Mouse (Mus musculus): ENCODE data around the gene Actr3b. TPM values are rescaled to one million over a fixed set of nuclear protein-coding genes. Genes with fewer than 3 reads are reported as not detected.

Gene Actr3b
- polyA plus RNA-seq, 1 experiment from 2014 or later = 2.4 TPM

DNA sequence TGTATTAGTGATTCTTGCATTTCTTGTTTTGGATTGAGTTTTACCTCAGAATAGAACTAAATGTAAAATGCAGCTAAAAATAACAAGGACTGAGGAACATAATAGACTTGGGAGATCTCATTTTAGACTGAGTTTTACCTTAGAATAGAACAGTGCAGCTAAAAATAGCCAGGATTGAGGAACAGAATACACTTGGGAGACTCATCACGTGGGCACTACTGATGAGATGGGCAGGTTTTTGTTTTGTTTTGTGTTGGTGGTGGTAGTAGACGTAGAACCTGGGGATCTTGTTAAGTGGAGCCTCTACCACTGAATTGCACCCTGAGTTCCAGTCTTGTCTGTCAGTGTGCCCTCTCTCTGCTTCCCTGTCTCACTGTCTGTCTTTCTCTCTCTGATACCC, 2.1 kb downstream of the Actr3b start:
- no peaks in the 10 kb centered on the region for H3K9me3 ChIP-seq (ENCODE audit: control insufficient read depth, low read length)
- H3K4me1 ChIP-seq (replicated peaks; ENCODE audit: control insufficient read depth, insufficient read depth, low read length) = peaks cover 4% of the 10 kb centered on the region; the same call in 1 of the 2 replicates
- WGBS = 58% methylated on average over 2 of the region's 2 CpGs
- H3K4me2 ChIP-seq = no peak overlapping the region
- no peak overlapping the region for H3K27ac ChIP-seq (ENCODE audit: low read depth, low read length)
- H3K9ac ChIP-seq (ENCODE audit: low read depth, low read length) = no peak overlapping the region
- DNase-seq (ENCODE audit: low spot score) (no peak), ATAC-seq (replicated peaks; ENCODE audit: low FRiP score) (no peak)
- no peaks in the 10 kb centered on the region for H3K36me3 ChIP-seq (ENCODE audit: control insufficient read depth, insufficient read depth, low read length)
- H3K4me3 ChIP-seq (ENCODE audit: low read depth, low read length) = no peak overlapping the region
- H3K27me3 ChIP-seq (replicated peaks; ENCODE audit: control insufficient read depth, insufficient read depth, low read length) = 0 out of 2 replicates have a peak, but pooled peaks cover 4% of the 10 kb centered on the region

DNA sequence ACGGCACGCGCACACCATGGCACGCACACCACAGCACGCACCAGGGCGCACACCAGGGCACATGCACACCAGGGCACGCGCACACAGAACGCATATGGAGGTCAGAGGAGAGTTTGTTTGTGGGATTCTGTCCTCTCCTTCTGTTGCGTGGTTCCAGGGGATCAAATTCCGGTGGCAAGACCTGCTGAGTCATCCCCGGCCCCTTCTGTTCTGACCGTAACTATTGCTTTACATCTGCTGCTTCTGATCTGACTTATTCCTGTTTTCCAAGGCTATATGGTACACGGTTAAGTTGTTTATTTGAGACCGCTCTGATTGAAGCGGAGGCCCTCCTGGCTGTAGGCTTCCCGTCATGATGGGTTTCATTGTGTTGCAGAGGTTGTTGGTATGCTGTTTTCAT, 9.2 kb downstream of the Actr3b start:
- no peaks in the 10 kb centered on the region for H3K27me3 ChIP-seq (replicated peaks; ENCODE audit: control insufficient read depth, insufficient read depth, low read length)
- H3K9ac ChIP-seq (ENCODE audit: low read depth, low read length) = no peak overlapping the region
- 0 out of 2 replicates have a peak overlapping the region, but pooled peaks have one; percentile 8 for H3K4me3 ChIP-seq (ENCODE audit: low read depth, low read length)
- WGBS = 60% methylated on average over 17 of the region's 17 CpGs
- no peaks in the 10 kb centered on the region for H3K9me3 ChIP-seq (ENCODE audit: control insufficient read depth, low read length)
- no peaks in the 10 kb centered on the region for H3K36me3 ChIP-seq (ENCODE audit: control insufficient read depth, insufficient read depth, low read length)
- no peaks in the 10 kb centered on the region for H3K4me1 ChIP-seq (replicated peaks; ENCODE audit: control insufficient read depth, insufficient read depth, low read length)
- no peak overlapping the region for H3K27ac ChIP-seq (ENCODE audit: low read depth, low read length)
- ATAC-seq (replicated peaks; ENCODE audit: low FRiP score) (no peak), DNase-seq (ENCODE audit: low spot score) (no peak)
- H3K4me2 ChIP-seq = peak overlapping the region; percentile 43

DNA sequence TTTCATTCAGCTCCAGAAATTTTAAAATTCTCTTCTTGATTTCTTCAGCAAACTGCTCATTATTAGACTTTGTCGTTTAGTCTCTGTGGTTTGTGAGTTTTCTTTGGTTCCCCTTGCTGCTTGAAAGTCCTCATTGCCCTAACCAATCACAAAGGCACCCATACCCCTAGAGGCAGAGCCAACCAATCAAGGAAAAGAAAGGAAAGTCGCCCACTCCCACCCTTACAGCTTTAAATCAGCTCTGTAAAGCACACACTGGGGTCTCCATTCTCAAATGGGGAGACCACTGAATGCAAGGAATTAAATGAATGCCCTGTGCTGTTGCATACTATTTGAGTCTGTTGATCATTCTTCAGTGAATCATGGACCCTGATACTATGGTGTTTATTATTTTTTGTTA, 9.6 kb downstream of the Actr3b start:
- no peak overlapping the region for H3K9ac ChIP-seq (ENCODE audit: low read depth, low read length)
- H3K4me2 ChIP-seq = no peak overlapping the region; the same call in 1 of the 2 replicates
- H3K9me3 ChIP-seq (ENCODE audit: control insufficient read depth, low read length) = no peaks in the 10 kb centered on the region
- no peak for ATAC-seq (replicated peaks; ENCODE audit: low FRiP score)
- 41% methylated on average over 2 of the region's 2 CpGs for WGBS
- H3K27ac ChIP-seq (ENCODE audit: low read depth, low read length) = no peak overlapping the region
- H3K4me1 ChIP-seq (replicated peaks; ENCODE audit: control insufficient read depth, insufficient read depth, low read length) = no peaks in the 10 kb centered on the region
- H3K4me3 ChIP-seq (ENCODE audit: low read depth, low read length) = no peak overlapping the region
- DNase-seq (ENCODE audit: low spot score) = no peak
- H3K36me3 ChIP-seq (ENCODE audit: control insufficient read depth, insufficient read depth, low read length) = no peaks in the 10 kb centered on the region
- no peaks in the 10 kb centered on the region for H3K27me3 ChIP-seq (replicated peaks; ENCODE audit: control insufficient read depth, insufficient read depth, low read length)

DNA sequence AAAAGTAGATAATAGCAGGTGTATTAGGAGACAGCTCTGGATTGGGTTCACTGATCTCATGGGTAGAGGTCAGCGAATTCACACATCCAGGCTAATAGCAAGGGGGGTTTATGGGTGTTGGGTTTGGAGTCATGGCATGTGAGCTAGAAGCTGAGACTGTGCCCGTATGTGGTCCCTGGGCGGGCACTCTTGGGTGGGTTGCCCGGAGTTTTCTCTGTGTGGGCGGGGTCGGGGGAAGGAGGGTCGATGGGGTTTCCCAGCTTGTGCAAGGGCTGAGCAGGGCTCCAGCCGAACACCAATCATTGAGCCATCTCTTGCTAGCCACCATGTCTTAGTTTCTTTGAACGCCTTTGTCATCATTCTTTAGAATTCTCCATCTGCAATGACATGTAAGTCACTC, 12.7 kb downstream of the Actr3b start:
- H3K27me3 ChIP-seq (replicated peaks; ENCODE audit: control insufficient read depth, insufficient read depth, low read length) = no peaks in the 10 kb centered on the region
- no peak overlapping the region for H3K27ac ChIP-seq (ENCODE audit: low read depth, low read length)
- H3K4me2 ChIP-seq = no peak overlapping the region
- H3K9me3 ChIP-seq (ENCODE audit: control insufficient read depth, low read length) = no peaks in the 10 kb centered on the region
- no peak overlapping the region for H3K9ac ChIP-seq (ENCODE audit: low read depth, low read length)
- H3K4me1 ChIP-seq (replicated peaks; ENCODE audit: control insufficient read depth, insufficient read depth, low read length) = no peaks in the 10 kb centered on the region
- ATAC-seq (replicated peaks; ENCODE audit: low FRiP score) = no peak
- H3K4me3 ChIP-seq (ENCODE audit: low read depth, low read length) = no peak overlapping the region
- 82% methylated on average over 9 of the region's 9 CpGs for WGBS
- no peaks in the 10 kb centered on the region for H3K36me3 ChIP-seq (ENCODE audit: control insufficient read depth, insufficient read depth, low read length)
- no peak for DNase-seq (ENCODE audit: low spot score)

DNA sequence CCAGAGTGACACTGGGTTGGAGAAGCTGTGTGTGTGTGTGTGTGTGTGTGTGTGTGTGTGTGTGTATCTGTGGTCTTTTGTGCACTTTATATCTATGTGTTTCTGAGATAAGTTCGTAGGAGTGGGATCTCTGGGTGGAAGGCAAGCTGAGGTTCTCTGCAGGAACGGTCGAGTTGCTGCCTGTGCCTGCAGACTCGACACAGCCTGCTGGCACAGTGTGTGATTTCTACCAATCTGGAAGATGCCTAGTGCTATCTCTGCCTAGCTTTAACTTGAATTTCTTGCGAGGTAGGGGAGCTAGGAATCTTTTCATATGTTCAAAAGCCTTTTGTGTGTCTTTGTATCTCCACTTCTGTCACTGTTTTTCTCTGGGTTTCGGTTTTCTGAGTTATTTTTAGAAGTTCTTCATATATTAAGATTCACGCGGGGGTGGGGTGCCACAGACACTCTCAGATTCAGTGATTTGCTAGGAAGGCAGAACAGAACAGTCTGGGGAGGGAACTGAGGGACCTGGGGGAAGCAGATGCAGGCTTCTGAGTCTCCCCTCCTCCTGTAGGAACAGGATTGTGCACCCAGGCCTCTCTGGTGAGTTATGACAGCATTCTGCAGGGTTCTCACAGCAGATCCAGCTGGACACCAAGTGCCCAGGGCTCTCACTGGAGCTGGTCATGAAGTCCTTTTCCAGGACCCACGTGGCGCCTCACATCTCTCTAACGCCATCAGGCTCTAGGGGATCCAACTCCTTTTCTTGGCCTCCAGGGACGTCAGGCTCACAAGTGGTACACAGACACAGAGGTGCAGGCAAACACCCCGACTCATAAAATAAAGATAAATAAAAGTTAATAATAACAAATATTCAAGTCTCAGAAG, 14.4 kb downstream of the Actr3b start:
- no peaks in the 10 kb centered on the region for H3K27me3 ChIP-seq (replicated peaks; ENCODE audit: control insufficient read depth, insufficient read depth, low read length)
- ATAC-seq (replicated peaks; ENCODE audit: low FRiP score) (no peak), DNase-seq (ENCODE audit: low spot score) (no peak)
- H3K4me3 ChIP-seq (ENCODE audit: low read depth, low read length) = no peak overlapping the region
- 65% methylated on average over 13 of the region's 13 CpGs for WGBS
- H3K27ac ChIP-seq (ENCODE audit: low read depth, low read length) = no peak overlapping the region
- H3K9ac ChIP-seq (ENCODE audit: low read depth, low read length) = no peak overlapping the region
- no peaks in the 10 kb centered on the region for H3K36me3 ChIP-seq (ENCODE audit: control insufficient read depth, insufficient read depth, low read length)
- no peaks in the 10 kb centered on the region for H3K4me1 ChIP-seq (replicated peaks; ENCODE audit: control insufficient read depth, insufficient read depth, low read length)
- H3K4me2 ChIP-seq = no peak overlapping the region
- H3K9me3 ChIP-seq (ENCODE audit: control insufficient read depth, low read length) = no peaks in the 10 kb centered on the region

DNA sequence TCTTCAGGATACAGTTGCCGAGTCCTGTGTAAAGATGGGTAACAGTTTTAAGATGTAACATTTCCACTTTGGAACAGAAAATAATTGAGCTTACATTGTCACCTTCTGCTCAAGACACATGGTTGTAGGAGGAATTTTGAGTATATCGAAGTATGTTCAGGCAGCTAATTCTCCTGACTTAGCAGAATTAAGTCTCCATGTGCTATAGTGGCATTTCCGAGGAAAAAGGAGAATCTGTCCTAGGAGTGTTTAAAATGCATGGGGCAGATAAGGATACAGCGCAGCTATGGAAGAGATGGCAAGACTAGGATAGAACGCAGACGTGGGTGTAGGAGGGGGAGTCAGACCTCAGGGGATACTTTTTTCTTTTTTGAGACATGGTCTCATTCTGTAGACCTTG, 31.8 kb downstream of the Actr3b start:
- Histone ChIP-seq H3K36me3 (ENCODE audit: control insufficient read depth, insufficient read depth, low read length) (no peaks in the 10 kb centered on the region), H3K4me1 (replicated peaks; ENCODE audit: control insufficient read depth, insufficient read depth, low read length) (no peaks in the 10 kb centered on the region), H3K9ac (ENCODE audit: low read depth, low read length) (no peak overlapping the region), H3K9me3 (ENCODE audit: control insufficient read depth, low read length) (no peaks in the 10 kb centered on the region), H3K27ac (ENCODE audit: low read depth, low read length) (no peak overlapping the region), H3K4me3 (ENCODE audit: low read depth, low read length) (no peak overlapping the region), H3K27me3 (replicated peaks; ENCODE audit: control insufficient read depth, insufficient read depth, low read length) (no peaks in the 10 kb centered on the region), H3K4me2 (no peak overlapping the region)
- no peak for DNase-seq (ENCODE audit: low spot score)
- ATAC-seq (replicated peaks; ENCODE audit: low FRiP score) = no peak
- WGBS = 76% methylated on average over 6 of the region's 6 CpGs

DNA sequence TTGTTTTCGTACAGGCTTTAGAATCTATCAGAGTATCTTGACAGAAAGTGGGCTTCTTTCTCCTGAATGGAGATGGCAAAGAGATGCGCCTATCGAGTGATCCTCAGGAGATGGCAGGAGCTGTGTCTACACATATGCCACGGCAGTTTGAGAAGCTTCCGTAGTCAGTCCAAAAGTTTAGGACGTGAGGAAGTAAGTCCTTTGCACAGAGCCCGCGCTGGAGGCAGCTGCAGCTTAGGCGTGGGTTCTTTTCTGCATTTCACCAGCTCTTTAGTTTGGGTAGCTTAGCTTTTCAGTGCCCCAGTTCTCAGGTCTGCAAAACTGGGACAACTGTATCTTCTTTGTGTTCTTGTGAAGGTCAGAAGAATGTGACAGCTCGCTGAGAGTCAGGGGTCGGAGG, 38.0 kb downstream of the Actr3b start:
- Histone ChIP-seq H3K4me2 (no peak overlapping the region), H3K9me3 (ENCODE audit: control insufficient read depth, low read length) (no peaks in the 10 kb centered on the region), H3K4me1 (replicated peaks; ENCODE audit: control insufficient read depth, insufficient read depth, low read length) (no peaks in the 10 kb centered on the region), H3K27ac (ENCODE audit: low read depth, low read length) (no peak overlapping the region), H3K4me3 (ENCODE audit: low read depth, low read length) (no peak overlapping the region), H3K27me3 (replicated peaks; ENCODE audit: control insufficient read depth, insufficient read depth, low read length) (no peaks in the 10 kb centered on the region), H3K36me3 (ENCODE audit: control insufficient read depth, insufficient read depth, low read length) (no peaks in the 10 kb centered on the region), H3K9ac (ENCODE audit: low read depth, low read length) (no peak overlapping the region)
- DNase-seq (ENCODE audit: low spot score) (no peak), ATAC-seq (replicated peaks; ENCODE audit: low FRiP score) (no peak)
- 83% methylated on average over 11 of the region's 11 CpGs for WGBS

DNA sequence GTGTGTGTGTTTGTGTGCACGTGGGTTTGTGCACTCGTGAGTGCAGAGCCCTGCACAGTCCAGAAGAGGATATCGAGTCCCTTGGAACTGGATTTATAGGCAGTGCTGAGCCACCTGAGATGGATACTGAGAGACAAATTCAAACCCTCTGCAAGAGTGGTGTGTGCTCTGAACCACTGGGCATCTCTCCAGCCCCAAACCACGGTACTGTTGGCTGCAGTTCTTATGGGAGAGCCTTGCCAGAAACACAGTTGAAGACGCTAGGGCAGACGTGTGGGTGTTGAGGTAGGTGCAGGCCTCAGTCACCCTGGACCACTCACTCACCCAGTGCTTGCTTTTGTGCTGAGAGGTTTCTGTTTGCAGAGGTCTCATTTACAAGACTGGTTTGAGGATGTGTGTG, 41.1 kb downstream of the Actr3b start:
- 70% methylated on average over 6 of the region's 6 CpGs for WGBS
- Histone ChIP-seq H3K27ac (ENCODE audit: low read depth, low read length) (no peak overlapping the region), H3K9me3 (ENCODE audit: control insufficient read depth, low read length) (no peaks in the 10 kb centered on the region), H3K4me1 (replicated peaks; ENCODE audit: control insufficient read depth, insufficient read depth, low read length) (no peaks in the 10 kb centered on the region), H3K27me3 (replicated peaks; ENCODE audit: control insufficient read depth, insufficient read depth, low read length) (no peaks in the 10 kb centered on the region), H3K9ac (ENCODE audit: low read depth, low read length) (no peak overlapping the region), H3K4me3 (ENCODE audit: low read depth, low read length) (no peak overlapping the region), H3K4me2 (no peak overlapping the region), H3K36me3 (ENCODE audit: control insufficient read depth, insufficient read depth, low read length) (no peaks in the 10 kb centered on the region)
- ATAC-seq (replicated peaks; ENCODE audit: low FRiP score) (no peak), DNase-seq (ENCODE audit: low spot score) (no peak)

DNA sequence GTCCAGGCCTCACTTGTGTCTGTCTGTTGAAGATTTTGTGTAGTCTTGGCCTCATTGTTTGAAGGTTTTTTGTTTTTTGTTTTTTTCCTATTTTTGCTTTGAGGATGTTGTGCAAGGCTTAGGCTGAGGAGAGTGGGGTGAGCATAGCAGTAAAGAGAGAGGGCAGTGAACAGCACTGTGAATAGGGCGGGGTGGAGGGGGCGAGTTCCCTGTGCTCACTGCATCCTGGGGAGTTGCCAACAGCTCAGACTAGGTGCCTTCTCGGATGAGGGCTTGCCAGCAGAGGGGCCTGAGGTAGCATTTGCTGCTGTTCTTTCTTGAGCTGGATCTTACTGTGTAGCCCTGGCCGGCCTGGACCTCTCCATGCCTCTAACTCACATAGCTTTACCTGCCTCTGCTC, 41.9 kb downstream of the Actr3b start:
- no peaks in the 10 kb centered on the region for H3K9me3 ChIP-seq (ENCODE audit: control insufficient read depth, low read length)
- 78% methylated on average over 4 of the region's 4 CpGs for WGBS
- no peak overlapping the region for H3K4me2 ChIP-seq
- H3K9ac ChIP-seq (ENCODE audit: low read depth, low read length) = no peak overlapping the region
- H3K27ac ChIP-seq (ENCODE audit: low read depth, low read length) = no peak overlapping the region
- H3K36me3 ChIP-seq (ENCODE audit: control insufficient read depth, insufficient read depth, low read length) = no peaks in the 10 kb centered on the region
- no peak for DNase-seq (ENCODE audit: low spot score)
- H3K4me1 ChIP-seq (replicated peaks; ENCODE audit: control insufficient read depth, insufficient read depth, low read length) = no peaks in the 10 kb centered on the region
- H3K27me3 ChIP-seq (replicated peaks; ENCODE audit: control insufficient read depth, insufficient read depth, low read length) = no peaks in the 10 kb centered on the region
- H3K4me3 ChIP-seq (ENCODE audit: low read depth, low read length) = no peak overlapping the region
- ATAC-seq (replicated peaks; ENCODE audit: low FRiP score) = no peak
